Mouse (Mus musculus): Measurements from ENCODE around the gene Ubac2. TPM values are rescaled to one million over a fixed set of nuclear protein-coding genes. Genes with fewer than 3 reads are reported as not detected.

Gene Ubac2
- total RNA-seq, 2 experiments from 2014 or later: 6.4 to 8.4 TPM

- ATAC-seq (replicated peaks; ENCODE audit: low FRiP score, poor library complexity, severe bottlenecking): no peak
Measured at GRCm38 (mm10) chr14:121920511-121921124, 42.2 kb downstream of the Ubac2 start.

GRCm38 (mm10) chr14:121922016-121922415 lies 43.6 kb downstream of the Ubac2 start:
- no peak for ATAC-seq (replicated peaks; ENCODE audit: low FRiP score, poor library complexity, severe bottlenecking)

GRCm38 (mm10) chr14:121922731-121923130 lies 44.3 kb downstream of the Ubac2 start:
- no peak for ATAC-seq (replicated peaks; ENCODE audit: low FRiP score, poor library complexity, severe bottlenecking)

GRCm38 (mm10) chr14:121924876-121925275 lies 46.5 kb downstream of the Ubac2 start:
- ATAC-seq (replicated peaks; ENCODE audit: low FRiP score, poor library complexity, severe bottlenecking): no peak

GRCm38 (mm10) chr14:121926901-121927300 lies 48.5 kb downstream of the Ubac2 start:
- no peak for ATAC-seq (replicated peaks; ENCODE audit: low FRiP score, poor library complexity, severe bottlenecking)

- no peak for ATAC-seq (replicated peaks; ENCODE audit: low FRiP score, poor library complexity, severe bottlenecking)
Measured at GRCm38 (mm10) chr14:121927451-121927850, 49.0 kb downstream of the Ubac2 start.

- peak; percentile 53 for ATAC-seq (replicated peaks; ENCODE audit: low FRiP score, poor library complexity, severe bottlenecking)
Measured at GRCm38 (mm10) chr14:121928375-121929137, 50.1 kb downstream of the Ubac2 start.

- ATAC-seq (replicated peaks; ENCODE audit: low FRiP score, poor library complexity, severe bottlenecking): peak; percentile 84
Measured at GRCm38 (mm10) chr14:121929243-121929951, 51.0 kb downstream of the Ubac2 start.

- ATAC-seq (replicated peaks; ENCODE audit: low FRiP score, poor library complexity, severe bottlenecking): no peak
Measured at GRCm38 (mm10) chr14:121930731-121931383, 52.4 kb downstream of the Ubac2 start.

GRCm38 (mm10) chr14:121931594-121931993 lies 53.2 kb downstream of the Ubac2 start:
- ATAC-seq (replicated peaks; ENCODE audit: low FRiP score, poor library complexity, severe bottlenecking): no peak

GRCm38 (mm10) chr14:121932180-121932579 lies 53.8 kb downstream of the Ubac2 start:
- no peak for ATAC-seq (replicated peaks; ENCODE audit: low FRiP score, poor library complexity, severe bottlenecking)

GRCm38 (mm10) chr14:121933906-121934596 lies 55.6 kb downstream of the Ubac2 start:
- ATAC-seq (replicated peaks; ENCODE audit: low FRiP score, poor library complexity, severe bottlenecking): no peak

- ATAC-seq (replicated peaks; ENCODE audit: low FRiP score, poor library complexity, severe bottlenecking): no peak
Measured at GRCm38 (mm10) chr14:121934597-121934946, 56.2 kb downstream of the Ubac2 start.

- ATAC-seq (replicated peaks; ENCODE audit: low FRiP score, poor library complexity, severe bottlenecking): no peak
Measured at GRCm38 (mm10) chr14:121936356-121936755, 57.9 kb downstream of the Ubac2 start.

GRCm38 (mm10) chr14:121936856-121937255 lies 58.4 kb downstream of the Ubac2 start:
- no peak for ATAC-seq (replicated peaks; ENCODE audit: low FRiP score, poor library complexity, severe bottlenecking)

- ATAC-seq (replicated peaks; ENCODE audit: low FRiP score, poor library complexity, severe bottlenecking): no peak
Measured at GRCm38 (mm10) chr14:121937601-121938255, 59.3 kb downstream of the Ubac2 start.

- no peak for ATAC-seq (replicated peaks; ENCODE audit: low FRiP score, poor library complexity, severe bottlenecking)
Measured at GRCm38 (mm10) chr14:121938256-121939191, 60.1 kb downstream of the Ubac2 start.

GRCm38 (mm10) chr14:121939582-121939981 lies 61.2 kb downstream of the Ubac2 start:
- no peak for ATAC-seq (replicated peaks; ENCODE audit: low FRiP score, poor library complexity, severe bottlenecking)
